Mouse (Mus musculus): ENCODE measurements around the gene Col23a1. TPM values are rescaled to one million over a fixed set of nuclear protein-coding genes. Genes with fewer than 3 reads are reported as not detected.

The Col23a1 gene
- total and polyA plus RNA-seq, 2 experiments from 2014 or later = 3.5 to 7.2 TPM

DNA sequence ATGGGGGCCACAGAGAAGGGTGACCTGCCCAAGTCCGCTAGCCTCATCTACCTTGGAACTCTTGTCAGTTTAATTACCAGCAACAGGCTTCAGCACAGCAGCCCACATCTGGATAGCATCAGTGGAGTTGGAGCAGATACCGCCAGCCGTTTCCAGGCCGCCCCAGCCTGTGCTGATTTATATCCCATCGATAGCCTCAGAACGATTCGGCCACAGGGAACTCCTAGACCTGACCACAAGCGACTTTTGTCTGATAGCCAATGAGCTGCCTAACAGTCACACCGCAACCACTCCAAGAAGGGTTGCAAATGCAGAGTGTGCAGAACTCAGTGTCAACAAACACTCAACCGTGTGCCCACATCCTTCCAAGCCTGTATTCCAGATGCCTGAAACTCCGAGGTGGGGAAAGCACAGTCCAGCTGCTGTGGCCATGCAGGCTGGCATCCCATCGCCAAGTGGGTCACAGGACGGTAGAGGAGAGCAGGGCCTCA, 179.7 kb downstream of the Col23a1 start:
- no peak for ATAC-seq (ENCODE audit: insufficient read depth, low read depth)
- WGBS = 37% methylated on average over 13 of the region's 13 CpGs
- Histone ChIP-seq H3K4me3 (ENCODE audit: low read depth, low read length) (no peak overlapping the region), H3K27ac (ENCODE audit: low read depth) (no peak overlapping the region), H3K4me2 (ENCODE audit: low read depth, low read length) (no peak overlapping the region), H3K36me3 (replicated peaks; ENCODE audit: control insufficient read depth, insufficient read depth, low read length) (no peaks in the 10 kb centered on the region), H3K27me3 (ENCODE audit: control insufficient read depth, insufficient read depth, low read length) (peaks cover 65% of the 10 kb centered on the region), H3K9me3 (replicated peaks; ENCODE audit: control insufficient read depth, low read length) (no peaks in the 10 kb centered on the region), H3K4me1 (ENCODE audit: control insufficient read depth, insufficient read depth) (no peaks in the 10 kb centered on the region; the same call in 1 of the 2 replicates), H3K9ac (replicated peaks; ENCODE audit: low read depth, low read length) (no peak overlapping the region)
- DNase-seq (ENCODE audit: low spot score) = no peak
- TF ChIP-seq EP300 (IDR thresholded peaks at IDR 0.05; ENCODE audit: low read depth) (no peak), CTCF (IDR thresholded peaks at IDR 0.05; ENCODE audit: low read depth) (no peak)

DNA sequence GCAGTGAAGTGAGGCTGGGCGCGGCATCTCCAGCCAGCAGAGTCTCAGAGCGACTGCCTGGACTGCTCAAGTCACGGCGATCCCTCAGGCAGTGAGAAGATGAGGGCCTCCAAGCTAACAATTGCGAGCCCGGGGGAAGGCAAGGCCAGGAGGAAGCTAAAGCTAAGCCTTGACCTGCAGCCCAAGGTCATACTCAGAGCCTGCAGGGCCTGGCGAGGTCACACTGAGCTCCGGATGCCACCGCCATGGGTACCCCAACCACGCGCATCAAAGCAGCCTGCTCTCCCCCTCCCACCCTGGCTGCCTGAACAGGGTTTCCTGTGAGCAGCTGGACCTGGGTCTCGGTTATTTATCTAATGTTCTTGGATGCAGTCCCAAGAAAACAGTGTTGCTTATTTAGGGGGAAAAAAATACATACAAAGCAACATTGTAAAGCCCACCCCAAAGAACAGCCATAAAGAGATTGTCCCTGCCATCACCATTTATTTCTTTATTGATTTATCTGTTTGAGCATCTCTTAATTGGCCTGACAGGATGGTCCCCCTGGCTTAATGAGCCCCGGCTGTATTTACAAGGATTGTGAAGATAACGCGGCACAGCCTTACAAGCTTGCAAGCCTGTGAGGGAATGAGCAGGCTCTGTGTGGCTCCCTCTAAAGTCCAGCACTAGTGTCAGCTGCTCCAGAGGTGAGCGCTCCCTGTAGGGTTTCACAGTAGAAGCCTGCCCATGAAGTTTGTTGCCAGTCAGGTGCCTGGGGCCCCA, 180.8 kb downstream of the Col23a1 start:
- 30% methylated on average over 17 of the region's 17 CpGs for WGBS
- Histone ChIP-seq H3K27ac (ENCODE audit: low read depth) (no peak overlapping the region), H3K9ac (replicated peaks; ENCODE audit: low read depth, low read length) (no peak overlapping the region), H3K27me3 (ENCODE audit: control insufficient read depth, insufficient read depth, low read length) (peaks cover 59% of the 10 kb centered on the region), H3K9me3 (replicated peaks; ENCODE audit: control insufficient read depth, low read length) (no peaks in the 10 kb centered on the region), H3K36me3 (replicated peaks; ENCODE audit: control insufficient read depth, insufficient read depth, low read length) (no peaks in the 10 kb centered on the region), H3K4me1 (ENCODE audit: control insufficient read depth, insufficient read depth) (no peaks in the 10 kb centered on the region; the same call in 1 of the 2 replicates), H3K4me2 (ENCODE audit: low read depth, low read length) (no peak overlapping the region), H3K4me3 (ENCODE audit: low read depth, low read length) (no peak overlapping the region)
- TF ChIP-seq EP300 (IDR thresholded peaks at IDR 0.05; ENCODE audit: low read depth) (no peak), CTCF (IDR thresholded peaks at IDR 0.05; ENCODE audit: low read depth) (no peak)
- DNase-seq (ENCODE audit: low spot score) = peak; percentile 21
- ATAC-seq (ENCODE audit: insufficient read depth, low read depth) = no peak

DNA sequence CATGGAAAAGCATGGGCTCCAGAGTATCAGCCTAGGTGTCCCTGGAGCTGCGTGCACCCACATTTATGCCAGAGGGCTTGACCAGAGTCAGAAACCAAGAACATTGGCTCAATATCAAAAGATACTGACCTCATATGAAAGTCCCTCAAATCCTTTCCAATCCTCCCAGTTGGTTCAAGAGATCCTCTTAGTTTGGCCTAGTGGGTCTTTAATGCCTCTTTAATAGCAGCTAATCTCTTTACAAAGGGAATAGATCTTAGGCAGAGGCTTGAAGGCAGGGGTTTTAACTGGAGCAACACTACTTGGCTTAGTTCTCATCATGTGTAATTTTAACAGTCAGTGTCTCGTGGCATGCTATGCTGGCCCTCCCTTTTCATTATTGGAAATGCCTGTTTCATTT, 184.0 kb downstream of the Col23a1 start:
- no peak for ATAC-seq (ENCODE audit: insufficient read depth, low read depth)
- H3K27ac ChIP-seq (ENCODE audit: low read depth) = no peak overlapping the region
- no peak overlapping the region for H3K4me2 ChIP-seq (ENCODE audit: low read depth, low read length)
- no peak overlapping the region for H3K4me3 ChIP-seq (ENCODE audit: low read depth, low read length)
- no peaks in the 10 kb centered on the region for H3K36me3 ChIP-seq (replicated peaks; ENCODE audit: control insufficient read depth, insufficient read depth, low read length)
- H3K9me3 ChIP-seq (replicated peaks; ENCODE audit: control insufficient read depth, low read length) = no peaks in the 10 kb centered on the region
- WGBS = 78% methylated on average over 2 of the region's 2 CpGs
- no peak overlapping the region for H3K9ac ChIP-seq (replicated peaks; ENCODE audit: low read depth, low read length)
- DNase-seq (ENCODE audit: low spot score) = no peak
- peaks cover 32% of the 10 kb centered on the region for H3K27me3 ChIP-seq (ENCODE audit: control insufficient read depth, insufficient read depth, low read length)
- TF ChIP-seq EP300 (IDR thresholded peaks at IDR 0.05; ENCODE audit: low read depth) (no peak), CTCF (IDR thresholded peaks at IDR 0.05; ENCODE audit: low read depth) (no peak)
- H3K4me1 ChIP-seq (ENCODE audit: control insufficient read depth, insufficient read depth) = no peaks in the 10 kb centered on the region; the same call in 1 of the 2 replicates

GRCm38 (mm10) chr11:51476543-51476942, 186.8 kb downstream of the Col23a1 start:
- 44% methylated on average over 4 of the region's 4 CpGs for WGBS
- no peak overlapping the region for H3K9ac ChIP-seq (replicated peaks; ENCODE audit: low read depth, low read length)
- TF ChIP-seq CTCF (IDR thresholded peaks at IDR 0.05; ENCODE audit: low read depth) (no peak), EP300 (IDR thresholded peaks at IDR 0.05; ENCODE audit: low read depth) (no peak)
- H3K4me1 ChIP-seq (ENCODE audit: control insufficient read depth, insufficient read depth) = no peaks in the 10 kb centered on the region
- H3K27me3 ChIP-seq (ENCODE audit: control insufficient read depth, insufficient read depth, low read length) = peaks cover 12% of the 10 kb centered on the region; the same call in 1 of the 2 replicates
- no peak overlapping the region for H3K27ac ChIP-seq (ENCODE audit: low read depth)
- DNase-seq (ENCODE audit: low spot score) = no peak
- no peak overlapping the region for H3K4me2 ChIP-seq (ENCODE audit: low read depth, low read length)
- H3K9me3 ChIP-seq (replicated peaks; ENCODE audit: control insufficient read depth, low read length) = no peaks in the 10 kb centered on the region
- H3K4me3 ChIP-seq (ENCODE audit: low read depth, low read length) = no peak overlapping the region
- no peak for ATAC-seq (ENCODE audit: insufficient read depth, low read depth)
- H3K36me3 ChIP-seq (replicated peaks; ENCODE audit: control insufficient read depth, insufficient read depth, low read length) = no peaks in the 10 kb centered on the region

DNA sequence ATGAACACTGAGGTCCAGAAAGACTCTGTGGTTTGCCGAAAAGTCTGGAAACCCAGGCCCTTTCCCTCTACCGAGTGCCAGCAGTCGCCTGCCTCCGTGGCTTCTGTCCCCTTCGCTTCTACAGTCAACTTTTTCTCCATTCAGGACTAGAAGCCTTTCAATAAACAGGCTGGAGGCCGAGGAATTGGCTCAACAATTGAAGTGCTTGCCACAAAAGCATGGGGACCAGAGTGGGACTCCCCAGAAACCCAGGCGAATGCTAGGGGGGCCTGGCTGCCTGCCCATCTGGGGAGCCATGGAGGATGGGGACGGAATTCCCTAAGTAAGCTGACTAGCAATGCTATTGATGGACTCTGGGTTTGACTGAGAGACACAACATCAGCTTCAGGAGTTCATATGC, 187.9 kb downstream of the Col23a1 start:
- Histone ChIP-seq H3K4me2 (ENCODE audit: low read depth, low read length) (no peak overlapping the region), H3K27me3 (ENCODE audit: control insufficient read depth, insufficient read depth, low read length) (peaks cover 10% of the 10 kb centered on the region; the same call in 1 of the 2 replicates), H3K4me3 (ENCODE audit: low read depth, low read length) (no peak overlapping the region), H3K9me3 (replicated peaks; ENCODE audit: control insufficient read depth, low read length) (no peaks in the 10 kb centered on the region), H3K9ac (replicated peaks; ENCODE audit: low read depth, low read length) (no peak overlapping the region), H3K36me3 (replicated peaks; ENCODE audit: control insufficient read depth, insufficient read depth, low read length) (no peaks in the 10 kb centered on the region), H3K4me1 (ENCODE audit: control insufficient read depth, insufficient read depth) (no peaks in the 10 kb centered on the region), H3K27ac (ENCODE audit: low read depth) (no peak overlapping the region)
- TF ChIP-seq CTCF (IDR thresholded peaks at IDR 0.05; ENCODE audit: low read depth) (no peak), EP300 (IDR thresholded peaks at IDR 0.05; ENCODE audit: low read depth) (no peak)
- DNase-seq (ENCODE audit: low spot score) (no peak), ATAC-seq (ENCODE audit: insufficient read depth, low read depth) (no peak)
- 77% methylated on average over 8 of the region's 8 CpGs for WGBS

All from heart, postnatal 0 days (tissue).